Mouse (Mus musculus): ENCODE data around the gene Cfap36. TPM values are rescaled to one million over a fixed set of nuclear protein-coding genes. Genes with fewer than 3 reads are reported as not detected.

Gene Cfap36
- 90.7 and 96.7 TPM in 2 replicates for polyA plus RNA-seq (2016; fragmentation: Nextera tagmentation; extraction: Ambion mirVana)

- ATAC-seq (ENCODE audit: low FRiP score): peak; percentile 100
- Histone ChIP-seq H3K4me3 (replicated peaks) (peak within 1 kb of the TSS; percentile 82), H3K9me3 (no peaks in the 10 kb centered on the region), H3K36me3 (replicated peaks) (peaks cover 17% of the 10 kb centered on the region), H3K27ac (peak within 1 kb of the TSS; percentile 85), H3K4me1 (peaks cover 15% of the 10 kb centered on the region), H3K4me2 (peak within 1 kb of the TSS; percentile 80), H3K27me3 (no peaks in the 10 kb centered on the region), H3K9ac (peak within 1 kb of the TSS; percentile 72)
- WGBS: under 1% methylated on average over 53 of the region's 53 CpGs
These were observed at the start of gene Cfap36 for GRCm38 (mm10) chr11:29246883-29247650. TSS of gene Cfap36 (minus strand) at chr11:29247409.

GRCm38 (mm10) chr11:29287305-29287704 lies 40.1 kb upstream of the Cfap36 start:
- no peak overlapping the region for H3K4me3 ChIP-seq (replicated peaks)
- H3K9me3 ChIP-seq: no peaks in the 10 kb centered on the region
- H3K27me3 ChIP-seq: no peaks in the 10 kb centered on the region
- no peaks in the 10 kb centered on the region for H3K36me3 ChIP-seq (replicated peaks)
- H3K4me2 ChIP-seq: no peak overlapping the region
- no peak for ATAC-seq (ENCODE audit: low FRiP score)
- H3K27ac ChIP-seq: no peak overlapping the region
- no peaks in the 10 kb centered on the region for H3K4me1 ChIP-seq
- no peak overlapping the region for H3K9ac ChIP-seq

- no peak for ATAC-seq (ENCODE audit: low FRiP score)
- Histone ChIP-seq H3K9ac (no peak overlapping the region), H3K4me1 (no peaks in the 10 kb centered on the region), H3K4me3 (replicated peaks) (no peak overlapping the region), H3K4me2 (no peak overlapping the region), H3K27me3 (no peaks in the 10 kb centered on the region), H3K36me3 (replicated peaks) (no peaks in the 10 kb centered on the region), H3K9me3 (no peaks in the 10 kb centered on the region), H3K27ac (no peak overlapping the region)
These were observed 38.8 kb upstream of the Cfap36 start for GRCm38 (mm10) chr11:29286040-29286439.

- 78% methylated on average over 3 of the region's 3 CpGs for WGBS
- Histone ChIP-seq H3K4me3 (replicated peaks) (no peak overlapping the region), H3K4me2 (no peak overlapping the region), H3K27ac (no peak overlapping the region), H3K27me3 (no peaks in the 10 kb centered on the region), H3K9me3 (no peaks in the 10 kb centered on the region), H3K36me3 (replicated peaks) (no peaks in the 10 kb centered on the region), H3K9ac (no peak overlapping the region), H3K4me1 (no peaks in the 10 kb centered on the region)
- ATAC-seq (ENCODE audit: low FRiP score): no peak
These were observed 27.5 kb upstream of the Cfap36 start for GRCm38 (mm10) chr11:29274758-29275157.

- H3K27me3 ChIP-seq: no peaks in the 10 kb centered on the region
- no peaks in the 10 kb centered on the region for H3K36me3 ChIP-seq (replicated peaks)
- H3K4me1 ChIP-seq: no peaks in the 10 kb centered on the region
- H3K9ac ChIP-seq: no peak overlapping the region
- peak; percentile 49 for ATAC-seq (ENCODE audit: low FRiP score)
- no peak overlapping the region for H3K27ac ChIP-seq
- no peak overlapping the region for H3K4me3 ChIP-seq (replicated peaks)
- no peaks in the 10 kb centered on the region for H3K9me3 ChIP-seq
- 33% methylated on average over 3 of the region's 3 CpGs for WGBS
- no peak overlapping the region for H3K4me2 ChIP-seq
These were observed 20.6 kb upstream of the Cfap36 start for GRCm38 (mm10) chr11:29267824-29268223.

GRCm38 (mm10) chr11:29254643-29255042 lies 7.4 kb upstream of the Cfap36 start:
- no peak for ATAC-seq (ENCODE audit: low FRiP score)
- Histone ChIP-seq H3K27ac (no peak overlapping the region), H3K36me3 (replicated peaks) (no peaks in the 10 kb centered on the region), H3K9ac (no peak overlapping the region), H3K4me1 (no peaks in the 10 kb centered on the region), H3K4me2 (no peak overlapping the region), H3K4me3 (replicated peaks) (no peak overlapping the region), H3K9me3 (no peaks in the 10 kb centered on the region), H3K27me3 (no peaks in the 10 kb centered on the region)
- WGBS: 78% methylated on average over 1 of the region's 1 CpGs

GRCm38 (mm10) chr11:29248386-29248785 lies 1.2 kb upstream of the Cfap36 start:
- Histone ChIP-seq H3K27me3 (no peaks in the 10 kb centered on the region), H3K9ac (no peak overlapping the region), H3K4me1 (peaks cover 15% of the 10 kb centered on the region), H3K9me3 (no peaks in the 10 kb centered on the region), H3K27ac (no peak overlapping the region), H3K36me3 (replicated peaks) (0 out of 2 replicates have a peak, but pooled peaks cover 5% of the 10 kb centered on the region), H3K4me2 (no peak overlapping the region), H3K4me3 (replicated peaks) (no peak overlapping the region)
- ATAC-seq (ENCODE audit: low FRiP score): no peak
- WGBS: 98% methylated on average over 5 of the region's 5 CpGs

GRCm38 (mm10) chr11:29247725-29248124 lies 516 bp upstream of the Cfap36 start:
- 96% methylated on average over 1 of the region's 1 CpGs for WGBS
- no peaks in the 10 kb centered on the region for H3K27me3 ChIP-seq
- H3K4me2 ChIP-seq: peak overlapping the region; percentile 47
- H3K4me1 ChIP-seq: peaks cover 15% of the 10 kb centered on the region
- peaks cover 10% of the 10 kb centered on the region; the same call in 1 of the 2 replicates for H3K36me3 ChIP-seq (replicated peaks)
- H3K9me3 ChIP-seq: no peaks in the 10 kb centered on the region
- H3K27ac ChIP-seq: no peak overlapping the region
- no peak overlapping the region for H3K9ac ChIP-seq
- peak; percentile 28; the same call in 1 of the 2 replicates for ATAC-seq (ENCODE audit: low FRiP score)
- H3K4me3 ChIP-seq (replicated peaks): peak overlapping the region; percentile 82

GRCm38 (mm10) chr11:29245988-29246387 lies 1.2 kb downstream of the Cfap36 start:
- WGBS: 77% methylated on average over 4 of the region's 4 CpGs
- ATAC-seq (ENCODE audit: low FRiP score): no peak
- H3K4me1 ChIP-seq: peaks cover 15% of the 10 kb centered on the region
- H3K4me2 ChIP-seq: peak overlapping the region; percentile 80
- peak overlapping the region; percentile 82 for H3K4me3 ChIP-seq (replicated peaks)
- no peaks in the 10 kb centered on the region for H3K9me3 ChIP-seq
- H3K36me3 ChIP-seq (replicated peaks): peaks cover 21% of the 10 kb centered on the region
- no peak overlapping the region for H3K27ac ChIP-seq
- H3K27me3 ChIP-seq: no peaks in the 10 kb centered on the region
- peak overlapping the region; percentile 72; the same call in 1 of the 2 replicates for H3K9ac ChIP-seq

- WGBS: 27% methylated on average over 4 of the region's 4 CpGs
- Histone ChIP-seq H3K27me3 (no peaks in the 10 kb centered on the region), H3K9me3 (no peaks in the 10 kb centered on the region), H3K4me1 (peaks cover 15% of the 10 kb centered on the region), H3K27ac (no peak overlapping the region), H3K4me3 (replicated peaks) (no peak overlapping the region), H3K36me3 (replicated peaks) (peaks cover 26% of the 10 kb centered on the region), H3K9ac (no peak overlapping the region), H3K4me2 (no peak overlapping the region)
- no peak for ATAC-seq (ENCODE audit: low FRiP score)
These were observed 5.2 kb downstream of the Cfap36 start for GRCm38 (mm10) chr11:29241961-29242360.

- peaks cover 29% of the 10 kb centered on the region for H3K36me3 ChIP-seq (replicated peaks)
- no peak overlapping the region for H3K4me2 ChIP-seq
- H3K9me3 ChIP-seq: no peaks in the 10 kb centered on the region
- ATAC-seq (ENCODE audit: low FRiP score): no peak
- no peak overlapping the region for H3K9ac ChIP-seq
- 98% methylated on average over 1 of the region's 1 CpGs for WGBS
- H3K27me3 ChIP-seq: no peaks in the 10 kb centered on the region
- no peak overlapping the region for H3K4me3 ChIP-seq (replicated peaks)
- H3K27ac ChIP-seq: no peak overlapping the region
- no peaks in the 10 kb centered on the region for H3K4me1 ChIP-seq
These were observed 7.9 kb downstream of the Cfap36 start for GRCm38 (mm10) chr11:29239353-29239752.

DNA sequence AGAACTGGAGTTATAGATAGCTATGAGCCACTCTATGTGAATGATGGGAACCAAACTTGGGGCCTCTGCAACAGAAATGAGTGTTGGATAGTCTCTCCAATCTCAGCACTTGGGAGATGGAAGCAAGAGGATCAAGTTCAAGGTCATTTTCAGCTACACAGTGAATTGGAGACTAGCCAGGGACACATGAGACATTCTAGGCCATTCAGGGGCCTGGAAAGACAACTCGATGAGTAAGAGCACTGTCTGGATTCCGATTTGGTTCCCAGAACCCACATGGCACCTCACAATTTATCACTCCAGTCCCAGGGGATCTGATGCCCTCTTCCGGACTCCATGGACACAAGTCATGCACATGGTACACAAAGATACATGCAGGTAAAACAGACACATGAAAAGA lies 8.7 kb downstream of the Cfap36 start:
- no peak for ATAC-seq (ENCODE audit: low FRiP score)
- H3K9me3 ChIP-seq: no peaks in the 10 kb centered on the region
- H3K27me3 ChIP-seq: no peaks in the 10 kb centered on the region
- 94% methylated on average over 3 of the region's 3 CpGs for WGBS
- H3K9ac ChIP-seq: no peak overlapping the region
- H3K4me3 ChIP-seq (replicated peaks): no peak overlapping the region
- no peak overlapping the region for H3K4me2 ChIP-seq
- peaks cover 26% of the 10 kb centered on the region for H3K36me3 ChIP-seq (replicated peaks)
- H3K4me1 ChIP-seq: no peaks in the 10 kb centered on the region
- no peak overlapping the region for H3K27ac ChIP-seq

DNA sequence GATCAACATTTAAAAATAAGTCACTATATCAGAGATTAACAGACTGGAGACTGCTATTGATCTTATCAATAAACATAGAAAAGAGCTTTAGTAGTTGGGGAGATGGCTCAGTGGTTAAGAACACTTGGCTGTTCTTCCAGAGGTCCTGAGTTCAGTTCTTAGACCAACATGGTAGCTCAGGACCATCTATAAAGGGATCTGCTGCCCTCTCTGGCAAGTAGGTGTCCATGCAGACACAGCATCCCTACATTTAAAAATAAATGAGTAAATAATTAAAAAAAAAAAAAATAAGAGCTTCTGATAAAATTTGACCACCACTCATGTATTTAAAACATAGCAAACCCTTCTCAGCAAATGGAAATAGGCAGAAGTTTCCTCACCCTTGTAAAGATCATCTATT lies 9.2 kb downstream of the Cfap36 start:
- no peaks in the 10 kb centered on the region for H3K9me3 ChIP-seq
- H3K4me2 ChIP-seq: no peak overlapping the region
- ATAC-seq (ENCODE audit: low FRiP score): no peak
- H3K4me3 ChIP-seq (replicated peaks): no peak overlapping the region
- H3K4me1 ChIP-seq: no peaks in the 10 kb centered on the region
- no peak overlapping the region for H3K27ac ChIP-seq
- H3K27me3 ChIP-seq: no peaks in the 10 kb centered on the region
- H3K36me3 ChIP-seq (replicated peaks): peaks cover 22% of the 10 kb centered on the region
- H3K9ac ChIP-seq: no peak overlapping the region
